Mouse (Mus musculus) forebrain, embryonic 15.5 days (tissue): ENCODE results near the gene Hdgfl3. TPM values are rescaled to one million over a fixed set of nuclear protein-coding genes. Genes with fewer than 3 reads are reported as not detected.
"Not testable (repeated sequence)": the region's sequence is repeated elsewhere in the genome, so short reads cannot be mapped to it uniquely, and the experiment has no call there.

Experiments used
- ATAC-seq: fragments of 200-750 bp; cut with Nextera tagmentation; replicated peaks from 2 replicates; pipeline ENCODE4 v1.8.0; 2017; ENCODE audit warnings: mild to moderate bottlenecking, moderate TSS enrichment, moderate library complexity
- H3K27ac ChIP-seq: fragments of 300-500 bp; sonication (generic); replicated peaks from 2 replicates; pipeline ENCODE4 v1.5.1; 2015; ENCODE audit warnings: mild to moderate bottlenecking, inconsistent platforms
- H3K27me3 ChIP-seq: fragments of 300-500 bp; sonication (generic); 2 replicates; pipeline ENCODE4 v1.6.1; 2015; ENCODE audit warnings: inconsistent platforms
- H3K36me3 ChIP-seq: fragments of 300-500 bp; sonication (generic); 2 replicates; pipeline ENCODE4 v1.6.1; 2015; ENCODE audit warnings: mild to moderate bottlenecking, inconsistent platforms
- H3K4me1 ChIP-seq: fragments of 300-500 bp; sonication (generic); 2 replicates; pipeline ENCODE4 v1.6.1; 2015; ENCODE audit warnings: inconsistent platforms
- H3K4me2 ChIP-seq: fragments of 300-500 bp; sonication (generic); replicated peaks from 2 replicates; pipeline ENCODE4 v1.6.1; 2015; ENCODE audit warnings: mild to moderate bottlenecking, inconsistent platforms
- H3K4me3 ChIP-seq: fragments of 300-500 bp; sonication (generic); 2 replicates; pipeline ENCODE4 v1.5.1; 2015; ENCODE audit warnings: mild to moderate bottlenecking, inconsistent platforms
- H3K9ac ChIP-seq: fragments of 300-500 bp; sonication (generic); replicated peaks from 2 replicates; pipeline ENCODE4 v1.6.1; 2015; ENCODE audit warnings: mild to moderate bottlenecking, inconsistent platforms
- H3K9me3 ChIP-seq: fragments of 300-500 bp; sonication (generic); 2 replicates; pipeline ENCODE4 v1.6.1; 2016; ENCODE audit warnings: inconsistent platforms
- WGBS: fragments of 180-500 bp; shearing (Covaris S2); methylation state at CpG from one replicate; pipeline ENCODE4 v1.1.7; 2015; ENCODE audit warnings: mixed read lengths; 5-methylcytosine and 5-hydroxymethylcytosine counted together
- polyA plus RNA-seq: library from polyadenylated mRNA; unstranded; fragments of >200 nt; fragmentation: Nextera tagmentation; extraction: Ambion mirVana; gene quantifications from 2 replicates; pipeline ENCODE4 v1.2.1, GENCODE M21; 2015

Gene Hdgfl3
- polyA plus RNA-seq, 1 experiment from 2014 or later, result 60.7 TPM

- Histone ChIP-seq H3K27me3 (no peaks in the 10 kb centered on the region), H3K4me2 (no peak overlapping the region), H3K4me1 (peaks cover 4% of the 10 kb centered on the region; the same call in 1 of the 2 replicates), H3K36me3 (no peaks in the 10 kb centered on the region), H3K4me3 (no peak overlapping the region), H3K9me3 (no peaks in the 10 kb centered on the region), H3K9ac (no peak overlapping the region), H3K27ac (no peak overlapping the region)
- 96% methylated on average over 5 of the region's 5 CpGs for WGBS
- no peak for ATAC-seq
Observed at GRCm38 (mm10) chr7:81849214-81849613, 85.1 kb downstream of the Hdgfl3 start.

- H3K4me3 ChIP-seq, result no peak overlapping the region
- no peak overlapping the region for H3K27ac ChIP-seq
- H3K27me3 ChIP-seq, result no peaks in the 10 kb centered on the region
- no peak overlapping the region for H3K9ac ChIP-seq
- H3K4me1 ChIP-seq, result peaks cover 4% of the 10 kb centered on the region; the same call in 1 of the 2 replicates
- 8% methylated on average over 4 of the region's 4 CpGs for WGBS
- no peak overlapping the region for H3K4me2 ChIP-seq
- H3K9me3 ChIP-seq, result no peaks in the 10 kb centered on the region
- no peaks in the 10 kb centered on the region for H3K36me3 ChIP-seq
- peak; percentile 35; the same call in 1 of the 2 replicates for ATAC-seq
Observed at GRCm38 (mm10) chr7:81847777-81848176, 86.5 kb downstream of the Hdgfl3 start.

GRCm38 (mm10) chr7:81847010-81847409, 87.3 kb downstream of the Hdgfl3 start:
- no peak overlapping the region for H3K9ac ChIP-seq
- no peak overlapping the region for H3K4me3 ChIP-seq
- H3K4me2 ChIP-seq, result no peak overlapping the region
- WGBS, result 33% methylated on average over 8 of the region's 8 CpGs
- H3K27ac ChIP-seq, result no peak overlapping the region
- no peaks in the 10 kb centered on the region for H3K27me3 ChIP-seq
- no peak for ATAC-seq
- H3K4me1 ChIP-seq, result peaks cover 4% of the 10 kb centered on the region; the same call in 1 of the 2 replicates
- H3K9me3 ChIP-seq, result no peaks in the 10 kb centered on the region
- no peaks in the 10 kb centered on the region for H3K36me3 ChIP-seq

- ATAC-seq, result no peak
- WGBS, result 91% methylated on average over 8 of the region's 8 CpGs
- no peaks in the 10 kb centered on the region for H3K36me3 ChIP-seq
- peaks cover 9% of the 10 kb centered on the region for H3K4me1 ChIP-seq
- no peak overlapping the region for H3K4me3 ChIP-seq
- no peak overlapping the region for H3K9ac ChIP-seq
- no peak overlapping the region for H3K27ac ChIP-seq
- H3K9me3 ChIP-seq, result no peaks in the 10 kb centered on the region
- no peak overlapping the region for H3K4me2 ChIP-seq
- no peaks in the 10 kb centered on the region for H3K27me3 ChIP-seq
Observed at GRCm38 (mm10) chr7:81846008-81846407, 88.3 kb downstream of the Hdgfl3 start.

- H3K4me3 ChIP-seq, result no peak overlapping the region
- no peak for ATAC-seq
- no peak overlapping the region for H3K9ac ChIP-seq
- H3K4me1 ChIP-seq, result peaks cover 16% of the 10 kb centered on the region
- H3K27me3 ChIP-seq, result no peaks in the 10 kb centered on the region
- no peaks in the 10 kb centered on the region for H3K36me3 ChIP-seq
- H3K9me3 ChIP-seq, result no peaks in the 10 kb centered on the region
- 81% methylated on average over 3 of the region's 3 CpGs for WGBS
- no peak overlapping the region for H3K4me2 ChIP-seq
- no peak overlapping the region for H3K27ac ChIP-seq
Observed at GRCm38 (mm10) chr7:81845313-81845712, 89.0 kb downstream of the Hdgfl3 start.

- H3K4me1 ChIP-seq, result peaks cover 17% of the 10 kb centered on the region
Observed at GRCm38 (mm10) chr7:81844801-81845200, 89.5 kb downstream of the Hdgfl3 start.

GRCm38 (mm10) chr7:81843903-81844302, 90.4 kb downstream of the Hdgfl3 start:
- H3K4me2 ChIP-seq, result no peak overlapping the region
- no peak for ATAC-seq
- peaks cover 17% of the 10 kb centered on the region for H3K4me1 ChIP-seq
- H3K27me3 ChIP-seq, result no peaks in the 10 kb centered on the region
- H3K27ac ChIP-seq, result no peak overlapping the region
- no peak overlapping the region for H3K4me3 ChIP-seq
- H3K36me3 ChIP-seq, result no peaks in the 10 kb centered on the region
- no peaks in the 10 kb centered on the region for H3K9me3 ChIP-seq
- H3K9ac ChIP-seq, result no peak overlapping the region
- 65% methylated on average over 8 of the region's 8 CpGs for WGBS

More at GRCm38 (mm10) chr7:81844801-81845200, 89.5 kb downstream of the Hdgfl3 start:
- WGBS, result 87% methylated on average over 11 of the region's 11 CpGs
- no peaks in the 10 kb centered on the region for H3K36me3 ChIP-seq
- ATAC-seq, result no peak
- H3K9ac ChIP-seq, result no peak overlapping the region
- H3K27me3 ChIP-seq, result no peaks in the 10 kb centered on the region
- H3K9me3 ChIP-seq, result no peaks in the 10 kb centered on the region
- H3K4me2 ChIP-seq, result no peak overlapping the region
- H3K27ac ChIP-seq, result no peak overlapping the region
- no peak overlapping the region for H3K4me3 ChIP-seq

- H3K9me3 ChIP-seq, result no peaks in the 10 kb centered on the region
- no peak overlapping the region for H3K4me2 ChIP-seq
- ATAC-seq, result no peak
- no peaks in the 10 kb centered on the region for H3K36me3 ChIP-seq
- no peak overlapping the region for H3K9ac ChIP-seq
- WGBS, result 85% methylated on average over 1 of the region's 1 CpGs
- H3K27me3 ChIP-seq, result no peaks in the 10 kb centered on the region
- H3K4me3 ChIP-seq, result no peak overlapping the region
- H3K4me1 ChIP-seq, result peaks cover 16% of the 10 kb centered on the region
- no peak overlapping the region for H3K27ac ChIP-seq
Observed at GRCm38 (mm10) chr7:81842998-81843397, 91.3 kb downstream of the Hdgfl3 start.

- Histone ChIP-seq H3K9me3 (no peaks in the 10 kb centered on the region), H3K4me2 (no peak overlapping the region), H3K9ac (no peak overlapping the region), H3K4me3 (no peak overlapping the region), H3K36me3 (no peaks in the 10 kb centered on the region), H3K27ac (no peak overlapping the region), H3K27me3 (no peaks in the 10 kb centered on the region), H3K4me1 (peaks cover 13% of the 10 kb centered on the region)
- 90% methylated on average over 7 of the region's 7 CpGs for WGBS
- no peak for ATAC-seq
Observed at GRCm38 (mm10) chr7:81842141-81842540, 92.1 kb downstream of the Hdgfl3 start.

- H3K36me3 ChIP-seq, result no peaks in the 10 kb centered on the region
- no peaks in the 10 kb centered on the region for H3K9me3 ChIP-seq
- H3K4me2 ChIP-seq, result no peak overlapping the region
- H3K4me3 ChIP-seq, result no peak overlapping the region
- no peak for ATAC-seq
- no peak overlapping the region for H3K9ac ChIP-seq
- H3K4me1 ChIP-seq, result peaks cover 13% of the 10 kb centered on the region
- no peaks in the 10 kb centered on the region for H3K27me3 ChIP-seq
- peak overlapping the region; percentile 66; the same call in 1 of the 2 replicates for H3K27ac ChIP-seq
- WGBS, result 91% methylated on average over 6 of the region's 6 CpGs
Observed at GRCm38 (mm10) chr7:81841439-81841838, 92.8 kb downstream of the Hdgfl3 start.

- Histone ChIP-seq H3K4me1 (peaks cover 13% of the 10 kb centered on the region), H3K4me2 (no peak overlapping the region), H3K27me3 (no peaks in the 10 kb centered on the region), H3K36me3 (no peaks in the 10 kb centered on the region), H3K27ac (peak overlapping the region; percentile 66), H3K9ac (no peak overlapping the region), H3K9me3 (no peaks in the 10 kb centered on the region), H3K4me3 (no peak overlapping the region)
- WGBS, result 37% methylated on average over 7 of the region's 7 CpGs
- peak; percentile 70; the same call in 1 of the 2 replicates for ATAC-seq
Observed at GRCm38 (mm10) chr7:81840661-81841181, 93.6 kb downstream of the Hdgfl3 start.

GRCm38 (mm10) chr7:81839746-81840145, 94.5 kb downstream of the Hdgfl3 start:
- H3K9ac ChIP-seq, result no peak overlapping the region
- H3K27ac ChIP-seq, result no peak overlapping the region
- peaks cover 13% of the 10 kb centered on the region for H3K4me1 ChIP-seq
- no peak overlapping the region for H3K4me2 ChIP-seq
- no peak overlapping the region for H3K4me3 ChIP-seq
- ATAC-seq, result no peak
- 60% methylated on average over 6 of the region's 6 CpGs for WGBS
- no peaks in the 10 kb centered on the region for H3K36me3 ChIP-seq
- H3K9me3 ChIP-seq, result no peaks in the 10 kb centered on the region
- H3K27me3 ChIP-seq, result no peaks in the 10 kb centered on the region

- not testable (repeated sequence) for H3K27me3 ChIP-seq, H3K4me3 ChIP-seq, H3K4me2 ChIP-seq, H3K9me3 ChIP-seq, H3K27ac ChIP-seq, H3K9ac ChIP-seq, H3K36me3 ChIP-seq, ATAC-seq
- H3K4me1 ChIP-seq, result peaks cover 13% of the 10 kb centered on the region
- WGBS, result 89% methylated on average over 5 of the region's 5 CpGs
Observed at GRCm38 (mm10) chr7:81837771-81838170, 96.5 kb downstream of the Hdgfl3 start.
